Mouse (Mus musculus): ENCODE data around the gene Ephx3. TPM values are rescaled to one million over a fixed set of nuclear protein-coding genes. Genes with fewer than 3 reads are reported as not detected.

Ephx3 gene
- polyA plus RNA-seq, 1 experiment from 2014 or later = 0.09 TPM

GRCm38 (mm10) chr17:32205345-32205744, 16.0 kb upstream of the Ephx3 start:
- WGBS = 87% methylated on average over 3 of the region's 3 CpGs
- peaks cover 82% of the 10 kb centered on the region for H3K36me3 ChIP-seq
- no peaks in the 10 kb centered on the region for H3K27me3 ChIP-seq (replicated peaks)

GRCm38 (mm10) chr17:32202972-32203371, 13.6 kb upstream of the Ephx3 start:
- 89% methylated on average over 3 of the region's 3 CpGs for WGBS
- Histone ChIP-seq H3K4me3 (no peak overlapping the region), H3K9ac (no peak overlapping the region), H3K27me3 (replicated peaks) (no peaks in the 10 kb centered on the region), H3K4me2 (no peak overlapping the region), H3K36me3 (peaks cover 93% of the 10 kb centered on the region), H3K4me1 (replicated peaks) (peaks cover 11% of the 10 kb centered on the region), H3K27ac (ENCODE audit: poor library complexity, severe bottlenecking) (no peak overlapping the region), H3K9me3 (replicated peaks) (no peaks in the 10 kb centered on the region)
- no peak for ATAC-seq (ENCODE audit: insufficient number of reproducible peaks, low FRiP score)

More at GRCm38 (mm10) chr17:32205345-32205744, 16.0 kb upstream of the Ephx3 start:
- Histone ChIP-seq H3K27ac (ENCODE audit: poor library complexity, severe bottlenecking) (no peak overlapping the region), H3K4me2 (no peak overlapping the region), H3K4me3 (no peak overlapping the region), H3K9ac (no peak overlapping the region), H3K9me3 (replicated peaks) (no peaks in the 10 kb centered on the region), H3K4me1 (replicated peaks) (peaks cover 25% of the 10 kb centered on the region)
- ATAC-seq (ENCODE audit: insufficient number of reproducible peaks, low FRiP score) = no peak

- H3K9ac ChIP-seq = no peak overlapping the region
- H3K9me3 ChIP-seq (replicated peaks) = no peaks in the 10 kb centered on the region
- H3K4me3 ChIP-seq = no peak overlapping the region
- no peak overlapping the region for H3K4me2 ChIP-seq
- H3K27me3 ChIP-seq (replicated peaks) = no peaks in the 10 kb centered on the region
- WGBS = 78% methylated on average over 5 of the region's 5 CpGs
- H3K36me3 ChIP-seq = peaks cover 98% of the 10 kb centered on the region
- no peaks in the 10 kb centered on the region for H3K4me1 ChIP-seq (replicated peaks)
- H3K27ac ChIP-seq (ENCODE audit: poor library complexity, severe bottlenecking) = no peak overlapping the region
- no peak for ATAC-seq (ENCODE audit: insufficient number of reproducible peaks, low FRiP score)
Measured at GRCm38 (mm10) chr17:32201086-32201485, 11.7 kb upstream of the Ephx3 start.

- H3K27me3 ChIP-seq (replicated peaks) = no peaks in the 10 kb centered on the region
- H3K36me3 ChIP-seq = peaks cover 96% of the 10 kb centered on the region
- no peak for ATAC-seq (ENCODE audit: insufficient number of reproducible peaks, low FRiP score)
- no peaks in the 10 kb centered on the region for H3K4me1 ChIP-seq (replicated peaks)
- no peak overlapping the region for H3K27ac ChIP-seq (ENCODE audit: poor library complexity, severe bottlenecking)
- no peaks in the 10 kb centered on the region for H3K9me3 ChIP-seq (replicated peaks)
- H3K4me2 ChIP-seq = no peak overlapping the region
- no peak overlapping the region for H3K4me3 ChIP-seq
- 74% methylated on average over 2 of the region's 2 CpGs for WGBS
- no peak overlapping the region for H3K9ac ChIP-seq
Measured at GRCm38 (mm10) chr17:32199796-32200195, 10.4 kb upstream of the Ephx3 start.

GRCm38 (mm10) chr17:32197156-32197555, 7.8 kb upstream of the Ephx3 start:
- H3K36me3 ChIP-seq = peaks cover 73% of the 10 kb centered on the region
- no peak overlapping the region for H3K9ac ChIP-seq
- 90% methylated on average over 14 of the region's 14 CpGs for WGBS
- ATAC-seq (ENCODE audit: insufficient number of reproducible peaks, low FRiP score) = no peak
- H3K27ac ChIP-seq (ENCODE audit: poor library complexity, severe bottlenecking) = no peak overlapping the region
- no peaks in the 10 kb centered on the region for H3K27me3 ChIP-seq (replicated peaks)
- H3K4me2 ChIP-seq = no peak overlapping the region
- no peaks in the 10 kb centered on the region for H3K4me1 ChIP-seq (replicated peaks)
- H3K4me3 ChIP-seq = no peak overlapping the region
- H3K9me3 ChIP-seq (replicated peaks) = no peaks in the 10 kb centered on the region

GRCm38 (mm10) chr17:32195725-32196124, 6.4 kb upstream of the Ephx3 start:
- Histone ChIP-seq H3K9me3 (replicated peaks) (no peaks in the 10 kb centered on the region), H3K36me3 (peaks cover 59% of the 10 kb centered on the region), H3K27ac (ENCODE audit: poor library complexity, severe bottlenecking) (no peak overlapping the region), H3K4me2 (no peak overlapping the region), H3K4me1 (replicated peaks) (no peaks in the 10 kb centered on the region), H3K9ac (no peak overlapping the region), H3K27me3 (replicated peaks) (no peaks in the 10 kb centered on the region), H3K4me3 (no peak overlapping the region)
- WGBS = 78% methylated on average over 5 of the region's 5 CpGs
- ATAC-seq (ENCODE audit: insufficient number of reproducible peaks, low FRiP score) = no peak

DNA sequence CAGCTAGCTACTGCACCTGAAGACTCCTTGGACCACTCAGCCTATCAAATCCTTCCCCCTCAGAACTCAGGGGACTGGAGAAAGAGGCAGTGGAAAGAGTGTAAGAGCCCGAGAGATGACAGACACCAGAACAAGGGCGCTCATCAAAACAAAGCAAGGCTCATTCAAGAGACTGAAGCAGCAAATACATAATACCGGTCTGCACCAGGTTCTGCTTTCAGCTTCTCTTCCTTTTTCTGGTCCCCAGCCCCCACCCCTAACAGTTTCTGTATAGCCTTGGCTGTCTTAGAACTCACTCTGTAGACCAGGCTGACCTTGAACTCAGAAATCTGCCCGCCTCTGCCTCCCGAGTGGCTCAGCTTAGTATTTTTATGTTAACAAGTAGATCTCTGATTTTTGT, 3.7 kb upstream of the Ephx3 start:
- peaks cover 32% of the 10 kb centered on the region for H3K36me3 ChIP-seq
- peaks cover 26% of the 10 kb centered on the region for H3K27me3 ChIP-seq (replicated peaks)
- H3K9me3 ChIP-seq (replicated peaks) = no peaks in the 10 kb centered on the region
- H3K27ac ChIP-seq (ENCODE audit: poor library complexity, severe bottlenecking) = no peak overlapping the region
- no peak overlapping the region for H3K4me2 ChIP-seq
- ATAC-seq (ENCODE audit: insufficient number of reproducible peaks, low FRiP score) = no peak
- H3K4me1 ChIP-seq (replicated peaks) = peaks cover 15% of the 10 kb centered on the region
- 77% methylated on average over 5 of the region's 5 CpGs for WGBS
- H3K9ac ChIP-seq = no peak overlapping the region
- H3K4me3 ChIP-seq = no peak overlapping the region

GRCm38 (mm10) chr17:32189850-32190249, 501 bp upstream of the Ephx3 start:
- H3K36me3 ChIP-seq = peaks cover 4% of the 10 kb centered on the region; the same call in 1 of the 2 replicates
- no peak overlapping the region for H3K27ac ChIP-seq (ENCODE audit: poor library complexity, severe bottlenecking)
- H3K4me1 ChIP-seq (replicated peaks) = peaks cover 15% of the 10 kb centered on the region
- H3K4me3 ChIP-seq = peak overlapping the region; percentile 40
- no peaks in the 10 kb centered on the region for H3K9me3 ChIP-seq (replicated peaks)
- H3K27me3 ChIP-seq (replicated peaks) = peaks cover 29% of the 10 kb centered on the region
- 15% methylated on average over 5 of the region's 5 CpGs for WGBS
- no peak for ATAC-seq (ENCODE audit: insufficient number of reproducible peaks, low FRiP score)
- no peak overlapping the region; the same call in 1 of the 2 replicates for H3K9ac ChIP-seq
- peak overlapping the region; percentile 83 for H3K4me2 ChIP-seq

DNA sequence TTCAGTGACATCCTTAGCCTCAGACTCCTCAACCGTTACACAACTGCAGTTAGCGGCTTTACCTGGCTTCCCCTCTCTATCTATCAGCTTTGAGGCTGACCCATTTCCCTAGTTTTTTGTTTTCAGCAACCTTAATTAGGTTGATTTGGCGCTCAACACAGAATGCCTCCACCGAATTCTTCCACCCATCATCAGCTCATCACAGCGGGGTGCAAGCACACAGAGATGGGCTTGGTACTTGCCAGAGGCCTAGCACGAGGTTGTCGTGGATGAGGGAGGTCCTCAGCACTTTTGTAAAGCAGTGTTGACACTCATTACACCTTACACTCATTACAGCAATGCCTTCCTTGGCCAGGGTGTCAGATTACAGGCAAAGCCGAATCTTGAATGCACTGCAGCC, 6.3 kb downstream of the Ephx3 start:
- peaks cover 2% of the 10 kb centered on the region for H3K27me3 ChIP-seq (replicated peaks)
- no peaks in the 10 kb centered on the region for H3K36me3 ChIP-seq
- H3K27ac ChIP-seq (ENCODE audit: poor library complexity, severe bottlenecking) = no peak overlapping the region
- 29% methylated on average over 8 of the region's 8 CpGs for WGBS
- no peaks in the 10 kb centered on the region for H3K9me3 ChIP-seq (replicated peaks)
- H3K9ac ChIP-seq = no peak overlapping the region
- ATAC-seq (ENCODE audit: insufficient number of reproducible peaks, low FRiP score) = no peak
- H3K4me2 ChIP-seq = no peak overlapping the region
- no peak overlapping the region for H3K4me3 ChIP-seq
- peaks cover 27% of the 10 kb centered on the region for H3K4me1 ChIP-seq (replicated peaks)

- Histone ChIP-seq H3K4me1 (replicated peaks) (peaks cover 27% of the 10 kb centered on the region), H3K4me2 (no peak overlapping the region), H3K36me3 (no peaks in the 10 kb centered on the region), H3K27ac (ENCODE audit: poor library complexity, severe bottlenecking) (no peak overlapping the region), H3K9me3 (replicated peaks) (no peaks in the 10 kb centered on the region), H3K27me3 (replicated peaks) (no peaks in the 10 kb centered on the region), H3K4me3 (no peak overlapping the region), H3K9ac (no peak overlapping the region)
- peak; percentile 33; the same call in 1 of the 2 replicates for ATAC-seq (ENCODE audit: insufficient number of reproducible peaks, low FRiP score)
- whole genome bisulfite sequencing = 29% methylated on average over 11 of the region's 11 CpGs
Measured at GRCm38 (mm10) chr17:32179621-32180491, 9.5 kb downstream of the Ephx3 start.

DNA sequence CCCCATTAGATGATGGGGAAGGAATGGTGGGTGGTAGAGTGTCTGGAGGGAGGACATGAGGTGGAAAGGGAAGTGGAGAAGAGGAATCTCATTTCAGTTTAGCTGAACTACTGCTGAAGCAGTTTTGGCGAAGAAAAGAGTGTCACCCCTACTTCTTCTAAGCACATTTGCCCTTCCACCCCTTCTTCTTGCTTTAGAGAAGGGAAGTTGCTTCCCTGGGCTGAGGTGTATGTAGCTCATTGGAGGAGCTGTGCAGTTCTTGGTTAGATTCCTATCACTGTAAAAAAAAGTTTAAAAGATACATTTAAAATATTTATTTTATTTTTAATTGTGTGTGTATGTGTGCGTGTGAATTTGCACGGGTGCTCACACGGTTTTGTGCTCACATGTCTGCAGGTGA, 12.4 kb downstream of the Ephx3 start:
- 87% methylated on average over 4 of the region's 4 CpGs for WGBS
- H3K4me3 ChIP-seq = no peak overlapping the region

More for the DNA sequence above, 12.4 kb downstream of the Ephx3 start:
- H3K36me3 ChIP-seq = no peaks in the 10 kb centered on the region
- no peak for ATAC-seq (ENCODE audit: insufficient number of reproducible peaks, low FRiP score)
- H3K9me3 ChIP-seq (replicated peaks) = no peaks in the 10 kb centered on the region
- no peak overlapping the region for H3K4me2 ChIP-seq
- no peaks in the 10 kb centered on the region for H3K27me3 ChIP-seq (replicated peaks)
- no peak overlapping the region for H3K9ac ChIP-seq
- H3K4me1 ChIP-seq (replicated peaks) = peaks cover 30% of the 10 kb centered on the region
- H3K27ac ChIP-seq (ENCODE audit: poor library complexity, severe bottlenecking) = no peak overlapping the region

Data from heart, embryonic 12.5 days (tissue).